Mouse (Mus musculus) adrenal gland, adult 18-20 months (tissue): Measurements from ENCODE around the gene Slc28a1. TPM values are rescaled to one million over a fixed set of nuclear protein-coding genes. Genes with fewer than 3 reads are reported as not detected.

ENCODE experiments used
- DNase-seq, 2 experiments: peaks; one replicate each; pipeline ENCODE4 v3.0.0; 2021 to 2022; ENCODE audit warnings: low spot score in 2 of 2
- long read RNA-seq, 2 experiments: library from polyadenylated mRNA; stranded (forward); transcript quantifications; one replicate each; pipeline ENCODE4 v2.0.0; 2021
- total RNA-seq, 2 experiments: library from RNA; stranded (reverse); gene quantifications; 1 replicate in 1 of 2; 2 replicates in 1 of 2; pipeline ENCODE4 v1.2.3; 2021

Gene Slc28a1
- total RNA-seq: under 1 TPM in 1 of 2 experiments, not detected in 1; 0.10 TPM
- long read RNA-seq, experiment 1: 0 reads
- long read RNA-seq, experiment 2, partial matches to known transcripts: 0 of 1 reads
- long read RNA-seq, experiment 2, other reads (novel, unspliced or antisense): 0 of 1 reads

- no peak for DNase-seq
These were observed at the start of gene Slc28a1 for GRCm38 (mm10) chr7:81114555-81114954. Gene Slc28a1 (plus strand): TSS chr7:81114799.

GRCm38 (mm10) chr7:81066714-81067113 is 47.9 kb upstream of the Slc28a1 start:
- no peak for DNase-seq

GRCm38 (mm10) chr7:81072463-81072862 is 42.1 kb upstream of the Slc28a1 start:
- DNase-seq: no peak

GRCm38 (mm10) chr7:81073273-81073672 is 41.3 kb upstream of the Slc28a1 start:
- DNase-seq: no peak

DNA sequence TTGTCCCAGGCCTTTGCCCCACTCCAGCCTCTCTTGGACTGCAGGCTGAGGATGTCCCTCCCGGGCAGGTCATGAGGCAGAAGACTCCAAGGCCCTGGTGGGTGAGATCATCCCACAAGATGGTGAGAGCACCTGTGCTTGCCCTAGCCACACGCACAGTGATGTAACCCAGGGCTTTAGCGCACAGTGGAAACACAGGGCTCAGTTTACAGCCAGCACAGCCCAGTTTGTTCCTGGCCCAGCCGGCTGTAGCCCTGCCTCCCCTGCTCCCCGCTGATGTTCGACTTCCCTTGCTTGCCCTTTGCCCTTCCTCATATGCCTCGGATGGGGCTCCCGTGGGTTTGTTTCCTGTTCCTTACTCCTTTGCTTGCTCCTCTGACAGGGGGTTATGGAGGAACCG is 40.1 kb upstream of the Slc28a1 start:
- DNase-seq: no peak

- no peak for DNase-seq
These were observed 39.3 kb upstream of the Slc28a1 start for GRCm38 (mm10) chr7:81075299-81075698.

DNA sequence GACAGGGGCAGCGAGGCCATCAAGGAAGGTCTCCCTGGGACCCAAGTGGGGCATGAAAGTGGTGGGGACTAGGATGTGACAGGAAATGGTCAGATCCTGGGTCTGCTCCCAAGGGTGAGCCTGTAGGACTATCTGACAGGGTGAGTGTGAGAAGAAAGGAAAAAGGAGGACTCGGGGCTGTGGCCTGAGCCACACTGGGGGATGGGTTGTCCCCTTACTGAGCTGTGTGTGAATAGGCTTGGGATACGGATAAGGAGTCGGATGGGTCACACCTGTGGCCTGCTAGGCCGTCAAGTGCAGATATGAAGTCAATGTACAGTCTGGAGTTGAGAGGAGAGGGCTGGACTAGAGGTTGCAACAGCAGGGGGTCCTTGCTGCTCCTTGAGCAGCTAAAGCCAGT is 38.9 kb upstream of the Slc28a1 start:
- no peak for DNase-seq

- no peak for DNase-seq
These were observed 37.6 kb upstream of the Slc28a1 start for GRCm38 (mm10) chr7:81077009-81077408.

GRCm38 (mm10) chr7:81078740-81079139 is 35.9 kb upstream of the Slc28a1 start:
- no peak for DNase-seq

- DNase-seq: no peak
These were observed 21.1 kb upstream of the Slc28a1 start for GRCm38 (mm10) chr7:81093420-81093965.

DNA sequence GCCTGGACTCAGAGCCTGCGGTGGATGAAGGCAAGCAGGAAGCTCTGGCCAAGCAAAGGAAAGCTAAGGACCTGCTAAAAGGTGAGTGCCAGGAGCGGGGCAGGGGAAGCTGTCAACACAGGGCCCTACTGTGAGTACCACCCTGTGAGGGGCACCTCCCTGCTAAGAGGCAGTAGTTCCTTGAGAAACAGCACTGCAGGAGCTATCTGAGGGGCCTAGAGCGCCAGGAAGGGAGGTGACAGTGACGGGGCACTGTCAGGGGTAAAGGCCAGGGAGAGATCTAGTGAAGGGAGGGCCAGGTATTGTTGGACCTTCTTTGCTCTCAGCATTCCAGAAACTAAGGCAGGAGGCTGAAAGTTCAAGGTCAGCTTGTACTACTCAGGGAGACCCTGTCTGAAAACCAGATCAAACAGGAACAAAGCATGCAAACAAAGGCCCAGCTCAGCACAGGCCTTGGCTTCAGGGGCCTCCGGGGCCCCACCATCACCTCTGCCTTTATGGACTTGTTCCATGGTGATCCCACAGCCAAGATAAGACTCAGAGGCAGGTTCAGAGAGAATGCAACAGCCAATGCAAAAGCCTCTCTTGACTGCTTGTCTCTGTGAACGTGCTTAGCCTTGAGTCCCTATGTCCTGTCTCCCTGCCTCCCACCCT is 20.4 kb upstream of the Slc28a1 start:
- DNase-seq: no peak

GRCm38 (mm10) chr7:81100341-81100740 is 14.3 kb upstream of the Slc28a1 start:
- DNase-seq: no peak

DNA sequence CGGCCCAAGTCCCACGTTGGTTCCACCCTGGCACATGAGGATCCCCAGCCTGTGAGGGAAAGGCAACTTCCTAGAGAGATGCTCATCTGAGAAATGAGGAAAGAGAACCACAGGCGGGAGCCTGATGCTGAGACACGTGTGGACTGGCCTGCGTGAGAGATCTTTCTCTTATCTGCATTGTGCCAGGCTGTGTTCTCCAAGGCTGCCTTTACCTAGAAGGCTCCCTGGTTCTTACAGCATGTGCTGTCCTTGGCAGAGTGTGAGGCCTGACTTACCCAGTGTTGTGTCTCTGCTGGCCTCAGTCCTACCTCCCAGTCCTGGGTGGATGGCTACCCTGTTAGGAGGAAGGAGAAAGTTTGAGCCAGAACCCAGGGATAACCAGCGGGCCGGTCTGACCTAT is 11.7 kb upstream of the Slc28a1 start:
- no peak for DNase-seq

- no peak for DNase-seq
These were observed 9.1 kb upstream of the Slc28a1 start for GRCm38 (mm10) chr7:81105525-81105924.

GRCm38 (mm10) chr7:81108226-81108625 is 6.4 kb upstream of the Slc28a1 start:
- DNase-seq: no peak

- DNase-seq: peak; percentile 29 to 44
These were observed 4.6 kb upstream of the Slc28a1 start for GRCm38 (mm10) chr7:81109717-81110651.

GRCm38 (mm10) chr7:81110791-81111190 is 3.8 kb upstream of the Slc28a1 start:
- no peak for DNase-seq

- peak; percentile 42 to 49 for DNase-seq
These were observed 2.9 kb upstream of the Slc28a1 start for GRCm38 (mm10) chr7:81111729-81112128.

- DNase-seq: no peak
These were observed 1.8 kb upstream of the Slc28a1 start for GRCm38 (mm10) chr7:81112686-81113360.

GRCm38 (mm10) chr7:81121099-81121498 is 6.5 kb downstream of the Slc28a1 start:
- DNase-seq: no peak

DNA sequence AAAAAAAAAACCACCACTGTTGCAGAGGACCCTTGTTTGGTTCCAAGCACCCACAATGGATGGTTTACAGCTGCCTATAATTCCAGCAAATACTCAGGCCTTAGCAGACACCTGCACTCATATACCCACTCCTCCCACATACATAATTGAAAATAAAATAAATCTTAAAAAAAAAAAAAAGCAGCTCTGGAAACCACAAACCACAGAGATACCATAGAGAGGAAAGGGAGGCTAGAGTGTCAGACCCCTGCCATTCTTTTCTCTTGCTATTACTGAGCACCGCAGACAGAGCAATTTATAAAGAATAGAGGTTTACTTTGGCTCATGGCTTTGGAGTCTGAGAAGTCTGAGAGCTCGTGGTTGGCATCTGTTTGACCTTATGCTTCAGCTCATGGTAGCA is 8.2 kb downstream of the Slc28a1 start:
- no peak for DNase-seq
